Mouse (Mus musculus) gonadal fat pad, adult 2 months (tissue): ENCODE measurements around the gene Hnrnpa1. TPM values are rescaled to one million over a fixed set of nuclear protein-coding genes. Genes with fewer than 3 reads are reported as not detected.
"Not testable (repeated sequence)": the region's sequence is repeated elsewhere in the genome, so short reads cannot be mapped to it uniquely, and the experiment has no call there.

Source experiments
- DNase-seq: peaks from one replicate; pipeline ENCODE4 v3.0.0-alpha.2; 2012; ENCODE audit warnings: low read depth
- polyA plus RNA-seq: library from polyadenylated mRNA; depleted of rRNA; stranded (reverse); fragments of >200 nt; gene quantifications from 2 replicates; pipeline ENCODE4 v1.2.3, GENCODE M21; 2012; rRNA removed

Hnrnpa1 gene
- polyA plus RNA-seq, 1 experiment = 83.1 TPM

GRCm38 (mm10) chr15:103272419-103273279 lies 32.4 kb downstream of the Hnrnpa1 start, which contains the start of gene Copz1:
Gene Copz1 (plus strand): TSS chr15:103272714.
- peak; percentile 99 for DNase-seq

GRCm38 (mm10) chr15:103275943-103276342 lies 35.7 kb downstream of the Hnrnpa1 start:
- DNase-seq = not testable (repeated sequence)

- no peak for DNase-seq
These were observed 37.7 kb downstream of the Hnrnpa1 start for GRCm38 (mm10) chr15:103277949-103278348.

GRCm38 (mm10) chr15:103279750-103280149 lies 39.5 kb downstream of the Hnrnpa1 start:
- DNase-seq = no peak

- DNase-seq = no peak
These were observed 40.7 kb downstream of the Hnrnpa1 start for GRCm38 (mm10) chr15:103280817-103281464.

- DNase-seq = no peak
These were observed 41.4 kb downstream of the Hnrnpa1 start for GRCm38 (mm10) chr15:103281465-103282205.

- DNase-seq = no peak
These were observed 43.8 kb downstream of the Hnrnpa1 start for GRCm38 (mm10) chr15:103284066-103284465.

- DNase-seq = no peak
These were observed 44.4 kb downstream of the Hnrnpa1 start for GRCm38 (mm10) chr15:103284647-103285046.

- no peak for DNase-seq
These were observed 45.7 kb downstream of the Hnrnpa1 start for GRCm38 (mm10) chr15:103285778-103286417.

GRCm38 (mm10) chr15:103289600-103289999 lies 49.4 kb downstream of the Hnrnpa1 start:
- DNase-seq = no peak

- no peak for DNase-seq
These were observed 50.2 kb downstream of the Hnrnpa1 start for GRCm38 (mm10) chr15:103290417-103290816.

- DNase-seq = no peak
These were observed 50.6 kb downstream of the Hnrnpa1 start for GRCm38 (mm10) chr15:103290843-103291242.

GRCm38 (mm10) chr15:103292673-103293345 lies 52.6 kb downstream of the Hnrnpa1 start:
- DNase-seq = no peak

GRCm38 (mm10) chr15:103293375-103293774 lies 53.1 kb downstream of the Hnrnpa1 start:
- no peak for DNase-seq

GRCm38 (mm10) chr15:103294649-103295048 lies 54.4 kb downstream of the Hnrnpa1 start:
- DNase-seq = no peak

GRCm38 (mm10) chr15:103295851-103296250 lies 55.6 kb downstream of the Hnrnpa1 start:
- no peak for DNase-seq

Other genes with a start within 250 kb of the Hnrnpa1 start
- 23.5 and 29.8 TPM in 2 replicates for gene Hoxc8, start 249.8 kb upstream of the Hnrnpa1 start, polyA plus RNA-seq
- gene Hoxc6, start 242.2 kb upstream of the Hnrnpa1 start, polyA plus RNA-seq = 18.3 and 24.2 TPM in 2 replicates
- 4.9 and 6.5 TPM in 2 replicates for gene Hoxc4, start 221.5 kb upstream of the Hnrnpa1 start, polyA plus RNA-seq
- gene Smug1, start 73.3 kb upstream of the Hnrnpa1 start, polyA plus RNA-seq = 16.1 and 17.5 TPM in 2 replicates
- 33.3 and 42.5 TPM in 2 replicates for gene Cbx5, start 616 bp upstream of the Hnrnpa1 start, polyA plus RNA-seq
- 0.63 and 1.8 TPM in 2 replicates for gene Nfe2, start 18.0 kb downstream of the Hnrnpa1 start, polyA plus RNA-seq
- gene Copz1, start 32.3 kb downstream of the Hnrnpa1 start, polyA plus RNA-seq = 134 and 161 TPM in 2 replicates
- 0.39 and 1.4 TPM in 2 replicates for gene Gpr84, start 70.2 kb downstream of the Hnrnpa1 start, polyA plus RNA-seq
- 17.8 and 23.7 TPM in 2 replicates for gene Zfp385a, start 99.7 kb downstream of the Hnrnpa1 start, polyA plus RNA-seq
- 19.1 and 20.6 TPM in 2 replicates for gene Itga5, start 126.3 kb downstream of the Hnrnpa1 start, polyA plus RNA-seq
- gene Gtsf1, start 190.0 kb downstream of the Hnrnpa1 start, polyA plus RNA-seq = 0.55 and 1.2 TPM in 2 replicates
- 0.41 TPM in 1 of 2 replicates, not detected in the other for gene Gtsf2, start 208.0 kb downstream of the Hnrnpa1 start, polyA plus RNA-seq
- gene Nckap1l, start 213.4 kb downstream of the Hnrnpa1 start, polyA plus RNA-seq = 8.8 and 9.6 TPM in 2 replicates